Mouse (Mus musculus) urinary bladder, postnatal 14 days (tissue): Measurements from ENCODE around the gene Stard10.
A peak's percentile ranks its signal among the peaks of the same experiment; 100 is the strongest.

Experiments
- DNase-seq: peaks from one replicate; pipeline ENCODE4 v3.0.0; 2021; ENCODE audit warnings: low spot score

Stard10 gene

DNA sequence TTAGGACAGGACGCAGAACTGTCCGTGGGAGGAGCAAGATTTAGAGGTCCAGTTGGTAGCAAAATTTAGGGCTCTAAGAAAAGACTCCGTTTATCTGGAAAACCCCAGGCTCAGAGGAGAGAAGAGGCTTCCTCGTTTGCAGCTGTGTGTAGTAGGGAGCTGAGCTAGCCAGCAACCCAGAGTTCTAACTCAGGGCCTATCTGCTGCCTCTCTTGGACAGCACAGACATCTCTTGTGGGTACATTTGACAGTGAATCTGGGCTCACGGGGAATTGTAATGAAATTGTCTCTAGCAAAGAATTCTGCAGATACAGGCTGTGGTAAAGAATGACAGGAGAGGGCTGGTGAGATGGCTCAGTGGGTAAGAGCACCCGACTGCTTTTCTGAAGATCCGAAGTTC is 14.2 kb upstream of the Stard10 start:
- no peak for DNase-seq

DNA sequence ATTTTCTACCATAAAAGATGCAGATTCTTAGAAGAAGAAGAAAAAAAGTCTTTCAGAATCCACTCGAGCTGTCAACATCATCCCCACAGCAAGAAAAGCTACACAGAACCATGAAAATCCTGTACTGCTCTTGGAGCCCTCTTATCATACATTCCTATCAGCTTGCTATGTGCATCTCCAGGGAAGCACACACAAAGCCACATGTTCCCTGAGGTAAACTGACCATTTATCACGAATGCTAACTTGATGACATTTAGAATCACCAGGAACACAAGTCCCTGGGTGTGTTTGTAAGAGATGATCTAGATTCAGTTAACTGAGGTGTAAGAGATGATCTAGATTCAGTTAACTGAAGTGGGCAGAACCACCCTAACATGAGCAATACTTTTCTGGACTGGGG is 10.0 kb upstream of the Stard10 start:
- no peak for DNase-seq

DNA sequence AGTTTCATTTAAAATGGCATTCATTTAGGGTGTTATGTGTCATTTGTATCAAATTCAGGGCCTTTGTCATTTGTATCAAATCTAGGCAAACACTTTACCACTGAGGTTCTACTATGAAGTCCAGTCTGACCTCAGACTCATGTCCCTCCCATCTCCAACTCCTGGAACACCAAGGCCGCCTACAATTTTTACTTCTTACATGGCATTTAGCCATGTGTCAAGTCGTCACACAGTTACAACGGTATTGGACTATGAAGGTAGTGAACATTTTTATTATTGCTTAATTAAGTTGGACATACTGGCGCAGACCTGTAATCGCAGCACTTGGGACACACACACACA is 6.9 kb upstream of the Stard10 start:
- DNase-seq = no peak

DNA sequence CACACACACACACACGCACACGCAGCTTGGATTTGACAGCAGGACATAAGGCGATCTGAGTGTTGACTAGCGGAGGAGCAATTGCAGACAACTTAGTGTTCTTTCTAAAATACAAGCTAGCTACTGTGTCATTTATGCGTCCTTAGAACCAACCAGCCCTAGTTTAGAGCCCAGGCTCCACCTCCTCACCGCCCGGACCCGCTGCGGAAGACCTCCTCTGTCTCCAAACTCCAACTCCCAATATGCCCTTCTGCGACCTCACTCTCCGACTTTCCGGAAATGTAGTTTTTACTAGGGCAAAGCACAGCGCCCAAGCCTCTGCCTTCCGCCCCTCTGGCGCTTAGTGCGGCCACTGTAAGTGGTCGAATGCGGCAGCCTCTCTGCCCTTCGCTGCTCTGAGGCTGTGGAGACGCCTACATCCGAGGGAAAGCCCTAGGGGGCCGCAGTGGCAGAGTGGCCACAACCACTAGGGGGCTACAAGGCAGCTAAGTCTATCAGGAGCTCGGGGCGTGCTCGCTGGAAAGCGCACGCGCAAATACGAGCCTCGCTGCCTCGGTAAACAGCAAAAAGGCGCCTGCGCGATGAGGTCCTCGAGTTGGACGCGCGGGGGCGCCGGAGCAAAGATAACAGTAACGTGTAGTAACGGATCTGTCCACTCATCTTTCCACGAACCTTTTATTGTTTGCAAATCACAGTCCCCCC is 6.4 kb upstream of the Stard10 start:
- DNase-seq = peak; percentile 97

DNA sequence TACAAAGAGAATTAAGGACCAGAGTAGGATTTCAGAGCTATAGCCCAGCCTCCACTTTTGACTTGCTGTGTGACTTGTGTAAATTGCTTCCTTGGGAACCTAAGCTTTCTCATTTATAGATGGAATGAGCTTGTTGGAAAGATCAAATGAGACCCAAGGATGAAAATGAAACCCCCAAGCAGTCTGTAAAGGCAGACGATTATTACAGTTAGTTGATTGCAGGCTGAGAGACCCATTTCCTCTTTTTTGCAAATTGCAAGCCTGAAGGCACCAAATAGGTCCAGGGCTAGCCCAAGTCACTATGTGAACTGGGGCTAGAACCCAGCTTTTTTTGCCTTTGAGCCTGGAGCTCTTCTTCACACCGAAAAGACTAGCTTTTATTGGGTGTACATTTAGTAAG is 5.8 kb upstream of the Stard10 start:
- DNase-seq = no peak

DNA sequence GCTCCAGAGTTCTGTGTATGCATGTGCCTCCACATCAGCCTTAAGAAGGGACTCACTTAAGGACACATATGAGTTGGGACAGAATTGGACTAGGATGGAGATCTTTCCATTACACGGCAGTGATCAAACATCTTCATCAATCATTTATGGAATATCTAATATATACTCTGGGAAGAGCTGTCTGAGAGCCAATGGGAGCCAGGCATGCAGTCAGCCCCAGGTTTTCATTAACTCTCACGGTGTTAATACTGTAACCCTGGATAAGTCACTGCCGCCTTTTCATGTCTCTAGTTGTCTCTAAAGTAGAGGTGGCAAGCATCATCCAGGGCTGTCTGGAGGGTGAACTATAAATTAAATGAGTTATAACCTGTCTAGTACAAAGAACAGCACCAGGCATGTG is 3.9 kb upstream of the Stard10 start:
- no peak for DNase-seq

DNA sequence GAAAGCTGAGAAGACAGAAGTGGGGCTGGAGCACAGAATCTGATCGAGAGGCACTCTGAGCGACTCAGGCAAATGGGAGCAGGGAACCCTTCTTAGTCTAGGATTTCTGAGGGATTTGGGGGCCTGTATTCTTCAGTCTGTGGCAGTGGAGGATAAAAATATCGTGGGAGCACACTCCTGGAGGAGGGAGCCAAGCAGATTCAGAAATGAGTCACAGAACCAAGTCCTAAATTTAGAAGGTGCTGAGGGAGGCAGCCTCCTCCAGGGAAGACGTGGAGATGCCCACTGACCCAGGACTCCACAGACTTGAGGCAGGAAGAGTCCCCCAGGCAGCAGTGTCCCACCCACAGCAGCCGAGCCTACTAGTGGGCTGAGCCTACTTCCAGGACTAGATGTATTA is 2.5 kb upstream of the Stard10 start:
- DNase-seq = no peak

DNA sequence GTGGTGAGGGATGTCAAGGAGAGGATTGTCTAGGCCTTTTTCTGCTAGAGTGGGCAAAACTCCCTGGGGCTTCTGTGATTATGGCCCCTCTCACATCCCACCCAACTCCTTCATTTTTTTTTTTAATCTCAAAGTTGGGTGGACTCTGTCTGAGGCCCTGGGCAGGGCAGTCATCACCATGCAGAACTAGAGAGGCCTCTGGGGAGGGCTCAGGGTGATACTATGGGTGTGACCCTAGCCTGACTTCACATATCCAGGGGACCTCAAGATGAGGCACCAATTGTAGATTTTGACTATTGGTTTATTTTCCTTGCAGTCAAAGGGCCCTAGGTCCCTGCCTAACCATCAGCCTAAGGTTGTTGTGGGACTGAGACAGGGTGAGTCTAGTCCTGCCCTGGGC is 1.2 kb upstream of the Stard10 start:
- DNase-seq = no peak

DNA sequence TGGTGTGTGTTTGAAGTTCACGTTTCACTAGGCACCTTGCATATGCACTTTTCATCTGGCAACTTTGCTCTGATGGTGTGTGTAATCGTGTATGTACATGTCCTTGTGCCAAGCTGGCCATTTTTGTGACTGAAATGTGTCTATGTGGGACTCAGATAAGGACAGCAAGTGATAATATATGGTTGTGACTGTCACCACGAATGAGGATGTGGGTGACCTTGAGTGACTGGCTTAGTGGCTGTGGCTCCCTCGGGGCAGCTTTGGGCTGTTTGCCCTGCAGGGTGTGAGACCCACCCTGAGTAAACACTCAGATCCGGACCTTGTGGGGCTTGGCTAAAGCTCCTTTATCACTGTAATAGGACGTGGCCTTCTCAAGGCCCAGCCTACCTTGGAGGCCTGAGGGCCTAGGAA is 290 bp upstream of the Stard10 start:
- DNase-seq = no peak

DNA sequence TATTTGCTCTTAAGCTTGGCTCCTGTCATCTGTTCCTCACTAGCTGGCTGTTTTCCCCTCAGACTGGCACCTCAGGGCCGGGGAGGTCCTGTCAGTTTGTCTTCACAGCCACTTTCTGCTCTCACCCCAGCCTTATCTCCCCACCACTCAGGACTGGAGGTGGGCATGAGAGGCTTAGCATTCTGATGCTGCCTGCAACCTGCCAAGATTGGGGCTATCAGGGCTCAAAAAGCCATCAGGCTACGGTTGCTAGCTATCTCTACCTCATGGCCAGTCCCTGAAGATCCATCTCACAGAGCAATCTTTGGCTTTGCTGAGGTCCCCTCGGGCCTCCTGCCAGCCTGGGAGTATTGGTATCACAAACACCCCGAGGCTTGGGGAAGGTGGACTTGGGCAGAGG is 2.0 kb downstream of the Stard10 start:
- DNase-seq = no peak

DNA sequence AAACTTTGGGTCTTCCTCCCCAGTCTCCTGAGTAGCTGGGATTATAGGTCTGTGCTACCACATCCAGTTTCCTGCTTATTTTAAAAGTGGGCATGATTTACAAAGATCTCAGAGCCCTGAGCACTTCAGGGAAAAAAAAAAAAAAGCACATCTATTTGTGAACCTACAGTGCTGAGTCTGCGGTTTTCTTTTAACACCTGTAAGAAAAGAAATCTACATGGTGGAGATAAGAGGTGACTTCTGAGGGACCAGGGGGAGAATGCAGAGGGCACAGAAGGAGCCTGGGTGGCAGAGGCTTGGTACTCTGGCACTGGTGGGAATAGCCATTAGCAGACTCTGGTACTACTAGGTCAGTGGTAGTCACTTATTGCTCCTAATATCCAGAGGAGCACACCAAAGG is 2.9 kb downstream of the Stard10 start:
- DNase-seq = no peak

DNA sequence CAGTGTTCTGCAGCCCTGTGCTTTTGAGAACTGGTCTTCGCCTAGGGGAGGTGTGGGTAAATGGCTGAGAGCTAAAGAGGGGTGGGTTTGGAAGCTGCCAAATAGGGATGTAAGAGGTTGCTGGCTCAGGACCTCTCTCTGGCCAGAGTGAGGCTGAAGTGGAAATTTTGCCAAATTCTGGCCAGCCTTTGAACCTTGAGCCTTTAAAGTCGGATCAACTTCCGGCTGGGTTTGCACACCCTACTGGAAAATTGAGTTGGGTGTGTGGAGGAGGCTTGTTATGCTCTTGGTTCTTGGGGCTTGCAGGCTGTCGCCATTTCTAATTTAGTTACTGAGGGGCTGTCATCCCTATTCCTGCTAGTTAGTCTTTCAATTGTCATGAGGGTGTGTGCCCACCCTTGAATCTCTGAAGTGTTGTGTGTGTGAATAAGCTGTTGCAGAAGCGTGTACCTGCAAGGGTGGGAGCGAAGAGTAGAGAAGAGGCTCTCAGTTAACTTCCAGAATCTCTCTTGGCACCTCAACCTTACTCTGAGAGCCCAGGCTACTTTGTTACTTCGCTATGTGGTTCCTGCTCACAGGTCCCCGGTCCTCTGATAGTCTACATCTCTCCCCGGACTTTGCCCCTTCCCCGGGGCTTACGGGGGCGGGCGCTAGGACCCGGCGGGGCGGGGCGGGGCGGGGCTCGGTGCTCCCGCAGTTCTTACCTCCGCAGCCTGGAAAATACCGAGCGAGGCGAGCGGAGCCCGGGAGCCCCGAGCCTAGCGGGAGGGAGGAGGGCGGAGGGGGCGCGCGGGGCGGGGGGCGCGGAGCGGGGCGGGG is 3.7 kb downstream of the Stard10 start:
- DNase-seq = peak; percentile 44

DNA sequence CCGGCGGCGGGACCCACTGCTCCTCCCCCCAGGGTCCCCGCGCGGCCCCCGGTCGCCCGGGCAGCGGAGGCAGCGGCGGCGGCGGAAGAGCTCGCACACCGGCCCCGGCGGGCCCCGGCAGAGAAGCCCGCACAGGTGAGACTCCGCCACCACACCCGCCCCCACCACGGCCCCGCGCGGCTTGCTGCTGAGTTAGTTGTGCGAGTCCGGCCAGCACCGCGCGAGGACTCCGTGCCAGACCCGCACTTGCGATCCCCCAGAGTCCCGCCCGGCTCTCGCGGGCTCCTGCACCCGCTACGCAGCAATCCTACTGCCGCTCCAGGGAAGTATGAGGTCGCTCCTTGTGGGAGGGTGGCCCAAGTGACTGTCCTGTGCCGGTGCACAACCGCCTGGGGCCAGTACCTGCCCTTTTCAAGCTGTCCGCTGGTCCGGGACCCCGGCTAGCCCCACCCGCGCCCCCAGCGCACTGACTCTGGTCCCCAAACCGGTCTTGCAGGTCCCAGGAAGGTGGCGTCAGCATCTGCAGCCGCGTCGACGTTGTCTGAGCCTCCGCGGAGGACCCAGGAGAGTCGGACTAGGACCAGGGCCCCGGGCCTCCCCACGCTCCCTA is 4.4 kb downstream of the Stard10 start:
- DNase-seq = peak; percentile 78

DNA sequence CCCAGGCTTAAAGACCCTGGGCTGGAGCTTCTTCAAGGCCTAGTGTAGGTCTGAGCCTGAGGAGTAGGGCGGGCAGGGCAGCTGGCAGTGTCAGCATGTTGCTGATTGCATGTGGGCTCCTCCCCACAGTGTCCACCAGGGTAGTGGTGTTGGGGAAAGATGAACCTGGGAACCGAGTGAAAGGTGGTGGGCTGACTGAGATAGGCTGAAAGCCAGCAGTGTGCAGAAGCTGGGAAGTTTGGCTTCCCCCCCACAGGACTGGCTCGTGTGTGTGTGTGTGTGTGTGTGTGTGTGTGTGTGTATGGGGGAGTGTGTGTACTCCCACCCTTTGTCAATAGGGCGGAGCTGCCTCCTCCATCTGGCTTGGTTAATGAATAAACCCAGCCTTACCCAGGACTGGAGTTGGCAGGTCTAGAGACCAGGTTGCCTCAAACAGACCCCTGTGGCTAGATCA is 6.3 kb downstream of the Stard10 start:
- DNase-seq = peak; percentile 40

DNA sequence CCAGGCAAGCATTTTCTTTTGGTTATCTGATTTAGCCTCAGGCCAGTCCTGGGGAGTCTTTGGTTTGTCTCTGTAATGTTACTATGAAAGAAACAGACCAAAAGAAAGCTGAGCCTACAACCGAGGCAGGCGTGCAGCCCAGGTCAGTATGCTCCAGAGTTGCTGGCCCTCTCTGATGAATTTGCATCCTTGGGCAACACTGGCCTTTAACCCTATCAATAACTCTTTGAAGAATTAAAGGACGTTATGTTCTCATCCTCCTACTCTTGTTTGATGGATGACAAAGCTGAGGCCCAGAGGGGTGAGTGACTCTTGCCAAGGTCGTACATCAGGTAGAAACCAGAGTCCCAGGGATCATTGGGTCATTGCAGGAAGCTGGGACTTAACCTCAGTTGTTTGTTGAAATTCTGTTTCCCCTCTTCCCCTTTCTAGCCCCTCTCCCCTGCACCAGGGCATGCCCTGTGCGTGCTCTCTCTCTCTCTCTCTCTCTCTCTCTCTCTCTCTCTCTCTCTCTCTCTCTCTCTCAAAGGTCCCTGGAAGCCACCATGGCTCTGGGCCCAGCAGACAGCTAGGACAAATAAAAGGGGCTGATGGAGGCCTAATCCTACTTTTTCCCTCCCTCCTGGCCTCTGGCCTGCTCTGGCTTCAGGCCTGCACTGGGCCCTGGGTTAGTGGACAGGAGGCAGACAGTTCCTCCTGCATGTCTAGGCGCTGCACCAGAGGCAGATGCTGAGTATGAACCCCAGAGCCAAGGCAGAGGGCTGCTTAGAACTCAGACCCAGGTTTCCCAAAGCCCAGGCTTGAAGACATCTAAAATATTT is 7.5 kb downstream of the Stard10 start:
- DNase-seq = peak; percentile 53

DNA sequence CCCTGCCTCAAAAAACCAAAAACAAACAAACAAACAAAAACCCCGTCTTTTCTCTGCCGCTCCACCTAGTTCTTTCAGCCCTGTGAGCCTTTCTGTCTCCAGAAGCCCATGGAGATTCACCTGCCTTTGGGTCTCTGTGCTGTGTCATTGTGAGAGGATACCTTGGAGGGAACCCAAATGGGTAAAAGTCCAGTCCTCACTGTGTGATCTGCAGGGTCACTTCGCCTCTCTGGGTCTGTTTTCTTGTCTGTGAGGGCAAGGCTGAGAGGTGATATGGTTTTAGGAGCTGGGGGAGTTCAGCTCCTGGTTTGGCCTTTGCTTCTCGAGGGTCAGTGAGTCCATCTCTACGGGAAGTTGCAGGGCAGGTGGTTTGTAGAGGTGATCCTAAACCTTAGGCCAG is 9.1 kb downstream of the Stard10 start:
- DNase-seq = no peak

DNA sequence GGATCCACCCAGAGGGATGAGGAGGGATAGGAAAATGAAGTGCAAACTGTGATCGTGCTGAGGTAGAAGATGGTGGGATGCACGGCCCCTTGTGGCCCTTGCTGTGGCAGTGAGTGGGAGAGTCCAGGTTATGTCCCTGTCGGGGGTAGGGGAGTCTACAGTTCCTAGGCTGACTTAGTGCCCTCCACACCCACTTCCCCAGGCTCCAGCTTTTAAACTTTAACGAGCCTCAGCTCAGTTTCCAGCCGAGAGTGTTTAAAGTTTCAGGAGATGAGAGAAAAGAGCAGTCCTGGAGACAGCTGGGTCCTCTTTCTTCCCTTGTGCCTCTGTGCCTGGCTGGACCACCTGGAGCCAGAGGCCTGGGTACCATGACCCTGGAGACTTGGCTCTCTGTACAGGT is 10.4 kb downstream of the Stard10 start:
- DNase-seq = no peak

DNA sequence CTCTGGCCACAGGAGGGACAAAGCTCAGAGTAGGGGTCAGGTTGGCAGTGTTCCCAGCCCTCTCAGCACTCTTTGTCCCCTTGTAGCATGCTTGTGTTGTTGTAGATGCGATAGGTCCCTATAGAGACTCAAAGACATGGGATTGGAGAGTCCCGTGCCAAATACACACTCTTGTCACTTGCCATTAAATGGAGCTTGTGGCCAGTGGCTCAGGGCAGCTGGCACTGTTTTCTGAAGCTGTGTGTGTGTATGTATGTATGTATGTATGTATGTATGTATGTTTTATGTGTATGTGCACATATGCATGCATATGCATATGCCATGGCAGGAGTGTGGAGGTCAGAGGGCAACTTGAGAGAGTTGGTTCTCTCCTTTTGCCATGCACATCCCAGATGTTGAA is 10.9 kb downstream of the Stard10 start:
- DNase-seq = no peak

DNA sequence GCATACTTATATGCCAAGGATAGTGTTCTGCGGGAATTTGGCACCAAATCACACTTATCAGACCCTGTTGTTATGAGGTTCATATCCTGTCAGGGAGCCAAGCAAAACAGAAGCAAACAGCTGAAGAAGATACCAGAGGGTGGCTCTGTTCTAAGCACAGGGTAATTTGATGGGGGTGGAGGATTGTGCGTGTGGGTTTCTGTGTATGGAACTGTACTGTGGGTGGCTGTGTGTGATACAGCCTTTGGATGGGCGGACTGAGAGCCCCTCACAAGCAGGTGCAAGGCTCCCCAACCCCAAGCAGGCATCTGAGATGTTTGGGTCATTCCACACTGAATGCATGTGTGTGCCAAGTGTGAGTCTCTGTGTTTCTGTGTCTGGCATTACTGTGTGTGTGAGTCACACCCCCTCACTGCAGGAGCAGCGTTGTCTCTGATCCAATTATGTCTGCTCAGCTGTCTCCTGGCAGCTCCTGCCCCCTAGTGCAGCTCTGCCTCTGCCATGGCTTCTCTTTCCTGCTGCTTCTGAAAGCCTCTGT is 11.8 kb downstream of the Stard10 start:
- no peak for DNase-seq

DNA sequence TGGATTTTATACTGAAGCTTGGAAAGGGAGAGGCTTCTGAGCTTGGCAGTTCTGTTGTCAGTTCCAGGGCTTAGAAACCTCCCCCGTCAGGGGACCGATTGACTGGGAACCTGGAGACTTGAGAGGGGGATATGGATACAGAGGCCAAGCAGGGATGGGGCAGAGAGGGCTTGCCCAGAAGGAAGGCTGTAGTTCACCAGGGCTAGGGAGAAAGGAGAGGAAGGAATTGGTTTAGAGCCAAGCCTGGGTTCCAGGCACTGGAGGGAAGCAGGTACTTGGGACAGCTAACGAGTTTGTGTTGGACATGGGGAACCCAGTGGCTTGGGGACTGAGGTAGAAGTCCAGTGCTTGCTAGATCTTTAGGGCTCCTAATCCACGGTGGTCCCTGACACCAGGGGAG is 12.7 kb downstream of the Stard10 start:
- DNase-seq = no peak

DNA sequence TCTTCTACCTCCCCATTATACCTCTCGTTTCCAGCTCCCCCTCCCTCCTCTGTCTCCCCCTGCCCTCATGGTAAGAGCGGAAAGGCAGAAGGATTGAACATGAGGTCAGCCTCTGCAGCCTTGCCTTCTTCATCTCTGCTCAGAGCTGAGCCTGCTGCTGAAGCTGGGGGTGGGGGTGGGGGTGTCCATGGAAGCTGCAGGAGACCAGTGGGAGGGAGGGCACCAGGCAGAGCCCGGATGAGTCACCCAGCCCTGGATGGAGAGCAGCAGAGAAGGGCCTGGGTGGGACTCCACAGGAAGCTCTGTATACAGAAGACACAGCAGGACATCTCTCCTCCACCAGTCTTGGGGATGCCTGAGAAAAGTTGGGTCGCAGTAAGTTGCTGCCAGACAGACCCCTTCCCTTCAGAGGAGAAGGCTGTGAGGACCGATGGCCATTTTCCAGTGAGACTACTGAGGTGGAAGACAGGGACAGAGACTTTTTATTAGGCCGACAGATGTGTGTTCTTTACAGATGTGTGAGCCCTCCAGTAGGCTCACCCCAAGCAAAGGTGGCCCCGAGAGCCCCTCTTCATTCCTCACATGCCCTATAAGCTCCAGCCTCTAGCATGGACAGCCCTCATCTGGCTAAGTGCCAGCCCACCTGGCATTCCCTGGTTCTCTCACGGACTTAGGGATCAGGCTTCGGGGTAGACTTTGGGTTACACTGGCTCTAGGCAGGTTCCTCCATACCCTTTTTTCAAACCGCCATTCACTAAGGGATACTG is 13.4 kb downstream of the Stard10 start:
- peak; percentile 45 for DNase-seq

DNA sequence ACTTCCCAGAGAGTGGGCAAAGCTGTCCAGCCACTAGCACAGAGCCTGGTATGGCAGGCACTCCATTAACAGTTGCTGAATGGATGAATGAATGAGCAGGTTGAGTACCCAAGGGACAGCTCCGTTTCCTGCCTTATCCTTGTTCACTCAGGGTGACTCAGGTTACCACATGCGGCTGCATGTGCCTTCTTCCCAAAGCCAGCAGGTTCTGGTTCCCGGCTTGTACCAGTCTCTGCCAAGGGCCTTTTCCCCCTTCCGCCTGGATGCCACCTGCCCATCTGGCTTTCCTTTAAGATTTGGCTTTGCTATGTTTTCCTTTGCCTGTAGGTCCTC is 13.9 kb downstream of the Stard10 start:
- DNase-seq = no peak
